Mouse (Mus musculus) forebrain, postnatal 0 days (tissue): ENCODE results near the gene Cadm1. TPM values are rescaled to one million over a fixed set of nuclear protein-coding genes. Genes with fewer than 3 reads are reported as not detected.

ENCODE experiments used
- ATAC-seq: fragments of 200-750 bp; cut with Nextera tagmentation; 2 replicates; pipeline ENCODE4 v1.8.0; 2017; ENCODE audit warnings: mild to moderate bottlenecking, moderate library complexity
- DNase-seq: peaks from one replicate; pipeline ENCODE4 v3.0.0-alpha.2; 2015
- H3K27ac ChIP-seq: fragments of 300-500 bp; sonication (generic); 2 replicates; pipeline ENCODE4 v1.5.1; 2014; ENCODE audit warnings: low read depth, mild to moderate bottlenecking, antibody characterized with exemption, low read length, moderate library complexity, mixed read lengths
- H3K27me3 ChIP-seq: fragments of 300-500 bp; sonication (generic); 2 replicates; pipeline ENCODE4 v1.6.1; 2014; ENCODE audit warnings: mild to moderate bottlenecking, low read length, mixed read lengths; ENCODE audit not compliant: insufficient read depth
- H3K36me3 ChIP-seq: fragments of 300-500 bp; sonication (generic); 2 replicates; pipeline ENCODE4 v1.6.1; 2014; ENCODE audit warnings: mild to moderate bottlenecking, moderate library complexity; ENCODE audit not compliant: insufficient read depth
- H3K4me1 ChIP-seq: fragments of 300-500 bp; sonication (generic); 2 replicates; pipeline ENCODE4 v1.6.1; 2014; ENCODE audit warnings: antibody characterized with exemption; ENCODE audit not compliant: insufficient read depth
- H3K4me2 ChIP-seq: fragments of 300-500 bp; sonication (generic); 2 replicates; pipeline ENCODE4 v1.6.1; 2014; ENCODE audit warnings: low read depth, mild to moderate bottlenecking, moderate library complexity
- H3K4me3 ChIP-seq: fragments of 300-500 bp; sonication (generic); 2 replicates; pipeline ENCODE4 v1.5.1; 2014; ENCODE audit warnings: low read depth, low read length, mixed read lengths
- H3K9ac ChIP-seq: fragments of 300-500 bp; sonication (generic); 2 replicates; pipeline ENCODE4 v1.6.1; 2014; ENCODE audit warnings: mild to moderate bottlenecking
- H3K9me3 ChIP-seq: fragments of 300-500 bp; sonication (generic); 2 replicates; pipeline ENCODE4 v1.6.1; 2016; ENCODE audit warnings: low read length
- CTCF ChIP-seq: sonication (generic); IDR thresholded peaks from 2 replicates; pipeline ENCODE4 v1.5.1; 2016; ENCODE audit warnings: antibody characterized with exemption, control low read depth, low read depth
- WGBS: fragments of 180-500 bp; shearing (Covaris S2); extraction: QIAGEN DNeasy Blood & Tissue Kit; methylation state at CpG from one replicate; pipeline ENCODE4 v1.1.7; 2014; 5-methylcytosine and 5-hydroxymethylcytosine counted together
- polyA plus RNA-seq: library from polyadenylated mRNA; unstranded; fragments of >200 nt; fragmentation: Nextera tagmentation; extraction: Ambion mirVana; gene quantifications from 2 replicates; pipeline ENCODE4 v1.2.1, GENCODE M21; 2015
- total RNA-seq: library from RNA; depleted of rRNA; stranded (reverse); fragments of >200 nt; gene quantifications from 2 replicates; pipeline ENCODE4 v1.2.3, GENCODE M21; 2014; rRNA removed

Cadm1 gene
- total RNA-seq, result 223 and 289 TPM in 2 replicates
- 272 and 381 TPM in 2 replicates for polyA plus RNA-seq

DNA sequence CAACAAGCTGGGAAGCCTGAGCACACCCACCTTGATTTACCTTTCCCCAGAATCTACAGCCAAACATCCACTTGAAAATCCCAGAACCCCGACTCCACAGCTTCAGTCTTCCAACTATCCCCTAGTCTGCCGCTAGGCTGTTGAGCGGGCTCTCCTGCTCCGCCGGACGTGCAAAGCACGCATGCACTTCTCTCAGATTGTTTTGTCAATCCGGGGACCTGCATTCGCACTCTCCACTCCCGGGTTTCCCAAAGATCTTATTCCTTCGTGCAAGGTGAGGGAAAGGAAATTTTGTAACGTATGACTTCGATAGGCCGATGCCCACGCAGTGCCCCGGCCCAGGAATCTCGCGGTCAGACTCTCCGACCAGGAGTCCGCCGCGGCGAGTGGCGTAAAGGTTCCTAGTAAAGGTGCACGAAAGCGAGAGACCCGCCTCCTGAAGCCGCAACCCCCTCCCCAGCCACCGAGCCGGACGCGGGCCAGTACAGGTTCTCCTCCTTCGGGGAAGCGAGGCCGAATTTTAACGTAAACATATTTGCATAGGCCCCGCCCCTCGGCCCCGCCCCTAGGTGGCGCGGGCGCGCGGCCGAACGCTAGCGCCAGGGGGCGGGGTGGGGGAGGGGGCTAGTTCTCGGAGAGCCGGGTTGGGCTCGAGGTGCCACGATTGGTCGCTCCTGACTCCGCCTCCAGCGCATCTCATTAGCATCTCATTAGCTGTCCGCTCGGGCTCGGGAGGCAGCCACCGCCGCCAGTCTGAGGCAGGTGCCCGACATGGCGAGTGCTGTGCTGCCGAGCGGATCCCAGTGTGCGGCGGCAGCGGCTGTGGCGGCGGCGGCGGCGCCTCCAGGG, at the start of gene Cadm1:
Gene Cadm1 (plus strand): TSS at position 572 of the 849 bp plus-strand sequence.
- DNase-seq (peak; percentile 99), ATAC-seq (peak; percentile 94)
- H3K4me1 ChIP-seq, result peaks cover under 1% of the 10 kb centered on the region; the same call in 1 of the 2 replicates
- H3K4me2 ChIP-seq, result peak within 1 kb of the TSS; percentile 56
- H3K36me3 ChIP-seq, result no peaks in the 10 kb centered on the region
- peak within 1 kb of the TSS; percentile 91 for H3K9ac ChIP-seq
- H3K9me3 ChIP-seq, result no peaks in the 10 kb centered on the region
- peak; percentile 79 for TF ChIP-seq CTCF
- H3K27ac ChIP-seq, result peak within 1 kb of the TSS; percentile 92
- H3K4me3 ChIP-seq, result peak within 1 kb of the TSS; percentile 93
- WGBS, result 1% methylated on average over 72 of the region's 72 CpGs
- no peaks in the 10 kb centered on the region for H3K27me3 ChIP-seq

DNA sequence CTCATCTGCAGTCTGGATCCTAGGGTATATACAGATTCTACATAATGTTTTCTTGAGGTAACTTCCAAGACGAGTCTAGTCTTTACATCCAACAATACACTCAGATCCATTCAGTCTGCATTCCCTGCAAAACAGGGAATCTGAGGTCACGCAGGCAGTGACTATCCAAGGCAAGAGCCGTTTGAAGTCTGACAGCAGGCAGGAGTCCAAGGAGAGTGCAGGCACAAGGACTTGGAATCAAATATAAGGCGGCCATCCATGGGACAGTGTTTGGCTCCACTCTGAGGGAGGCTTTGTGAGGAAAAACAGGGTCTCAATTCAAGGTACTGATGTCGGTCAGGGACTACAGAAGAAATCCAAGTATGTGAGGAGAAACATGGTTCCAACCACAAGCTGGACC, 45.5 kb upstream of the Cadm1 start:
- H3K36me3 ChIP-seq, result no peaks in the 10 kb centered on the region
- DNase-seq (no peak), ATAC-seq (no peak)
- no peak overlapping the region for H3K9ac ChIP-seq
- 68% methylated on average over 5 of the region's 5 CpGs for WGBS
- H3K27ac ChIP-seq, result no peak overlapping the region
- no peaks in the 10 kb centered on the region for H3K4me1 ChIP-seq
- H3K9me3 ChIP-seq, result no peaks in the 10 kb centered on the region
- no peak overlapping the region for H3K4me3 ChIP-seq
- H3K27me3 ChIP-seq, result no peaks in the 10 kb centered on the region
- no peak overlapping the region for H3K4me2 ChIP-seq
- no peak for TF ChIP-seq CTCF

- WGBS, result 28% methylated on average over 4 of the region's 4 CpGs
- Histone ChIP-seq H3K36me3 (no peaks in the 10 kb centered on the region), H3K4me3 (no peak overlapping the region), H3K9me3 (no peaks in the 10 kb centered on the region), H3K4me2 (no peak overlapping the region), H3K27ac (no peak overlapping the region), H3K9ac (no peak overlapping the region), H3K4me1 (no peaks in the 10 kb centered on the region), H3K27me3 (no peaks in the 10 kb centered on the region)
- no peak for DNase-seq
- no peak for TF ChIP-seq CTCF
- ATAC-seq, result no peak
These were observed 44.8 kb upstream of the Cadm1 start for GRCm38 (mm10) chr9:47485186-47485585.

DNA sequence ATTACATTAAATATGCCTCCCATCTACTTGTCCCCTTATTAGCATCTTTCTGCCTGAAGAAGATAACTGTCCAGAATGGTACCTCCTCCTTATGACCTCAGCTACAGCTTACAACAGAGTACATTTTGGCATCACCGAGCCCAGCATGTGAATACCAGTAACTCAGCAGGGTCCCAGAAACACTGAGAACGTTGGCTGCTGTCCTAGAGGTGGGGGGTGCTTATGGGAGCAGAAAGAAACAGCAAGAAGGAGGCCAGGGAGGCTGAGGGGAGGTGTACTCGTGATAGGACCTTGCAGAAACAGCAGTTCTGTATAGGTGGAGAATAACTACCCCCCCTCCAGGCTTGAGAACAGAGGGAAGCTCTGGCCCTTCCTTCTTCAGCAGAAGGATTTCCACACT, 30.2 kb upstream of the Cadm1 start:
- H3K27ac ChIP-seq, result no peak overlapping the region
- TF ChIP-seq CTCF, result no peak
- no peaks in the 10 kb centered on the region for H3K9me3 ChIP-seq
- 4% methylated on average over 3 of the region's 3 CpGs for WGBS
- H3K4me2 ChIP-seq, result no peak overlapping the region
- no peaks in the 10 kb centered on the region for H3K27me3 ChIP-seq
- no peaks in the 10 kb centered on the region for H3K36me3 ChIP-seq
- no peak for ATAC-seq
- peaks cover 2% of the 10 kb centered on the region; the same call in 1 of the 2 replicates for H3K4me1 ChIP-seq
- H3K4me3 ChIP-seq, result no peak overlapping the region
- no peak for DNase-seq
- H3K9ac ChIP-seq, result no peak overlapping the region

- H3K4me1 ChIP-seq, result no peaks in the 10 kb centered on the region; the same call in 1 of the 2 replicates
- no peak overlapping the region for H3K9ac ChIP-seq
- H3K27me3 ChIP-seq, result no peaks in the 10 kb centered on the region
- H3K36me3 ChIP-seq, result no peaks in the 10 kb centered on the region
- WGBS, result 60% methylated on average over 13 of the region's 13 CpGs
- no peak overlapping the region for H3K27ac ChIP-seq
- H3K4me3 ChIP-seq, result no peak overlapping the region
- no peak overlapping the region for H3K4me2 ChIP-seq
- DNase-seq (no peak), ATAC-seq (no peak)
- no peak for TF ChIP-seq CTCF
- no peaks in the 10 kb centered on the region for H3K9me3 ChIP-seq
These were observed 24.0 kb upstream of the Cadm1 start for GRCm38 (mm10) chr9:47505956-47506355.

DNA sequence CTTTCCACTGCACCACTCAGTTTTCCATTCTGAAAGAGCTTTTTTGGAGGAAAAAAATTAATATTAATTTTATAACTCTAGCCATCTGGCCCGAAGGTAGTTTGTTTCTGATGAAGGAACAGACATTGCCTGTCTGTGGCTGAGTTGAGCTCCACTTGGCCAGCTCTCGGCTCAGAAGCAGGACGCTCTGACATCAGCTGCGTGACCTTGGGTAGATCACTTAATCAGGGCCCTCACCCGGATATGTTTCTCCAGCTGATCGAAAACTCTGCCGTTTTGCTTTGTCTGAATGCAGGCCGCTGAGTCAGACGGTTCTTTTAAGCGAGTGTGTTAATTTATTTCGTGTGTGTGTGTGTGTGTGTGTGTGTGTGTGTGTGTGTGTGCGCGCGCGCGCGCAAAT, 23.1 kb upstream of the Cadm1 start:
- TF ChIP-seq CTCF, result no peak
- no peak for DNase-seq
- 89% methylated on average over 17 of the region's 17 CpGs for WGBS

DNA sequence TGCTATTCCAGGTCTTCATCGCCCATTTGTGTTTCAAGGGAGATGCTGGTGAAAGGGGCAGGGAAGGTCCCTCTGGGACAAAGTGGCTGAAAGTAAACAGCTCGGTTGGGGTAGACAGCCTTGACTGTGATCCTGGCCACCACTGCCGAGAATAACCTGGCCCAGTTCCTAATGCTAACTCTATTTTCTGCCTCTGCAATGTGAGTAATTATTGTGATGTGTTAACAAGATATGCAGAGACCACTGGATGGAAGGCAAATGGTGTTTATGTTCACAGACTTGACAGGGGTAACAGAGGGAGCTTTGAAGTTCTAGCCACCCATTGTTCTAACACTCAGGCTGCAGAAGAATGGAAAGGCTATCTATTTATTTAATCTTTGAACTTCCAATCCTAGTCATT, 21.9 kb upstream of the Cadm1 start:
- ATAC-seq, result no peak
- no peak for DNase-seq
- WGBS, result 38% methylated on average over 3 of the region's 3 CpGs
- no peaks in the 10 kb centered on the region for H3K36me3 ChIP-seq
- no peaks in the 10 kb centered on the region for H3K27me3 ChIP-seq
- no peak overlapping the region for H3K4me3 ChIP-seq
- H3K4me2 ChIP-seq, result no peak overlapping the region
- no peak overlapping the region for H3K27ac ChIP-seq
- no peaks in the 10 kb centered on the region for H3K9me3 ChIP-seq
- H3K9ac ChIP-seq, result no peak overlapping the region
- no peak for TF ChIP-seq CTCF
- H3K4me1 ChIP-seq, result no peaks in the 10 kb centered on the region; the same call in 1 of the 2 replicates

More for the DNA sequence above, 23.1 kb upstream of the Cadm1 start:
- Histone ChIP-seq H3K4me1 (no peaks in the 10 kb centered on the region; the same call in 1 of the 2 replicates), H3K27me3 (no peaks in the 10 kb centered on the region), H3K4me3 (no peak overlapping the region), H3K4me2 (no peak overlapping the region), H3K9ac (no peak overlapping the region), H3K27ac (no peak overlapping the region), H3K36me3 (no peaks in the 10 kb centered on the region), H3K9me3 (no peaks in the 10 kb centered on the region)
- no peak for ATAC-seq
